Mouse (Mus musculus): ENCODE measurements at regions not wholly inside any gene's neighbourhood (a gene's known extent, or its start where the extent isn't known, plus 50 kb on each side); places are given as distances from the start of the nearest gene placed in this dataset.
A peak's percentile ranks its signal among the peaks of the same experiment; 100 is the strongest.

- peak; percentile 50 for DNase-seq (ENCODE audit: extremely low spot score, low read depth, low spot score)
Observed at GRCm38 (mm10) chr4:37727414-37727813, 775.9 kb upstream of the Lingo2 start.
